Mouse (Mus musculus) limb, embryonic 12.5 days (tissue): ENCODE measurements around the gene 5031439G07Rik. TPM values are rescaled to one million over a fixed set of nuclear protein-coding genes. Genes with fewer than 3 reads are reported as not detected.

Experiments
- ATAC-seq: fragments of 200-750 bp; cut with Nextera tagmentation; 2 replicates; pipeline ENCODE4 v1.8.0; 2017; ENCODE audit warnings: low read depth, moderate TSS enrichment; ENCODE audit not compliant: insufficient number of reproducible peaks, insufficient read depth, low FRiP score, low TSS enrichment
- H3K27ac ChIP-seq: fragments of 300-500 bp; sonication (generic); 2 replicates; pipeline ENCODE4 v1.5.1; 2016; ENCODE audit warnings: mild to moderate bottlenecking, moderate library complexity
- H3K27me3 ChIP-seq: fragments of 300-500 bp; sonication (generic); 2 replicates; pipeline ENCODE4 v1.6.1; 2016; ENCODE audit warnings: mild to moderate bottlenecking, moderate library complexity
- H3K36me3 ChIP-seq: fragments of 300-500 bp; sonication (generic); 2 replicates; pipeline ENCODE4 v1.6.1; 2016; ENCODE audit warnings: mild to moderate bottlenecking, moderate library complexity
- H3K4me1 ChIP-seq: fragments of 300-500 bp; sonication (generic); replicated peaks from 2 replicates; pipeline ENCODE4 v1.6.1; 2016
- H3K4me2 ChIP-seq: fragments of 300-500 bp; sonication (generic); 2 replicates; pipeline ENCODE4 v1.6.1; 2016; ENCODE audit warnings: mild to moderate bottlenecking, moderate library complexity
- H3K4me3 ChIP-seq: fragments of 300-500 bp; sonication (generic); replicated peaks from 2 replicates; pipeline ENCODE4 v1.5.1; 2016; ENCODE audit warnings: mild to moderate bottlenecking
- H3K9ac ChIP-seq: fragments of 300-500 bp; sonication (generic); replicated peaks from 2 replicates; pipeline ENCODE4 v1.6.1; 2016; ENCODE audit warnings: mild to moderate bottlenecking, moderate library complexity
- H3K9me3 ChIP-seq: fragments of 300-500 bp; sonication (generic); 2 replicates; pipeline ENCODE4 v1.6.1; 2016; ENCODE audit warnings: mild to moderate bottlenecking, moderate library complexity
- WGBS: fragments of 180-500 bp; shearing (Covaris S2); methylation state at CpG from one replicate; pipeline ENCODE4 v1.1.7; 2016; 5-methylcytosine and 5-hydroxymethylcytosine counted together
- polyA plus RNA-seq: library from polyadenylated mRNA; unstranded; fragments of >200 nt; fragmentation: Nextera tagmentation; extraction: Ambion mirVana; gene quantifications from 2 replicates; pipeline ENCODE4 v1.2.1, GENCODE M21; 2016

Gene 5031439G07Rik
- polyA plus RNA-seq, 1 experiment from 2014 or later = 10.1 TPM

GRCm38 (mm10) chr15:85016951-85017664 lies 28.8 kb upstream of the 5031439G07Rik start, which contains the start of gene Upk3a:
Upk3a (plus strand) TSS chr15:85017141.
- 9% methylated on average over 21 of the region's 21 CpGs for WGBS
- Histone ChIP-seq H3K27me3 (peaks cover 35% of the 10 kb centered on the region), H3K36me3 (no peaks in the 10 kb centered on the region), H3K9ac (no peak within 1 kb of the TSS), H3K9me3 (no peaks in the 10 kb centered on the region), H3K27ac (no peak within 1 kb of the TSS), H3K4me1 (peaks cover 10% of the 10 kb centered on the region; the same call in 1 of the 2 replicates), H3K4me2 (peak within 1 kb of the TSS; percentile 17; the same call in 1 of the 2 replicates), H3K4me3 (no peak within 1 kb of the TSS)
- ATAC-seq = no peak

GRCm38 (mm10) chr15:85015771-85016170 lies 27.4 kb upstream of the 5031439G07Rik start:
- ATAC-seq = no peak
- 84% methylated on average over 11 of the region's 11 CpGs for WGBS

GRCm38 (mm10) chr15:85012662-85013054 lies 24.3 kb upstream of the 5031439G07Rik start:
- no peaks in the 10 kb centered on the region for H3K36me3 ChIP-seq
- no peak overlapping the region for H3K9ac ChIP-seq
- no peaks in the 10 kb centered on the region for H3K9me3 ChIP-seq
- no peak overlapping the region for H3K27ac ChIP-seq
- H3K4me1 ChIP-seq = peaks cover 14% of the 10 kb centered on the region; the same call in 1 of the 2 replicates
- H3K27me3 ChIP-seq = peaks cover 16% of the 10 kb centered on the region
- no peak overlapping the region for H3K4me2 ChIP-seq
- no peak for ATAC-seq
- 8% methylated on average over 2 of the region's 2 CpGs for WGBS
- H3K4me3 ChIP-seq = no peak overlapping the region

More at GRCm38 (mm10) chr15:85015771-85016170, 27.4 kb upstream of the 5031439G07Rik start:
- no peak overlapping the region for H3K4me3 ChIP-seq
- no peaks in the 10 kb centered on the region for H3K9me3 ChIP-seq
- no peak overlapping the region for H3K4me2 ChIP-seq
- peaks cover 26% of the 10 kb centered on the region for H3K27me3 ChIP-seq
- H3K36me3 ChIP-seq = no peaks in the 10 kb centered on the region
- peaks cover 14% of the 10 kb centered on the region; the same call in 1 of the 2 replicates for H3K4me1 ChIP-seq
- H3K9ac ChIP-seq = no peak overlapping the region
- H3K27ac ChIP-seq = no peak overlapping the region

- no peak overlapping the region for H3K9ac ChIP-seq
- peaks cover 14% of the 10 kb centered on the region; the same call in 1 of the 2 replicates for H3K4me1 ChIP-seq
- 32% methylated on average over 19 of the region's 19 CpGs for WGBS
- no peak overlapping the region; the same call in 1 of the 2 replicates for H3K4me2 ChIP-seq
- no peaks in the 10 kb centered on the region for H3K36me3 ChIP-seq
- H3K4me3 ChIP-seq = no peak overlapping the region
- ATAC-seq = no peak
- peaks cover 10% of the 10 kb centered on the region for H3K27me3 ChIP-seq
- H3K27ac ChIP-seq = no peak overlapping the region
- no peaks in the 10 kb centered on the region for H3K9me3 ChIP-seq
Observed at GRCm38 (mm10) chr15:85011895-85012661, 23.7 kb upstream of the 5031439G07Rik start.

- Histone ChIP-seq H3K27ac (no peak overlapping the region), H3K36me3 (no peaks in the 10 kb centered on the region), H3K4me1 (peaks cover 14% of the 10 kb centered on the region), H3K9me3 (no peaks in the 10 kb centered on the region), H3K9ac (no peak overlapping the region), H3K4me2 (no peak overlapping the region), H3K27me3 (no peaks in the 10 kb centered on the region), H3K4me3 (no peak overlapping the region)
- ATAC-seq = no peak
- WGBS = 79% methylated on average over 8 of the region's 8 CpGs
Observed at GRCm38 (mm10) chr15:85009666-85010065, 21.3 kb upstream of the 5031439G07Rik start.

GRCm38 (mm10) chr15:85000984-85001982 lies 12.9 kb upstream of the 5031439G07Rik start:
- 18% methylated on average over 29 of the region's 29 CpGs for WGBS

GRCm38 (mm10) chr15:84999911-85000310 lies 11.6 kb upstream of the 5031439G07Rik start:
- no peaks in the 10 kb centered on the region for H3K9me3 ChIP-seq
- H3K36me3 ChIP-seq = no peaks in the 10 kb centered on the region
- peaks cover 7% of the 10 kb centered on the region for H3K4me1 ChIP-seq
- ATAC-seq = no peak
- no peak overlapping the region for H3K9ac ChIP-seq
- peaks cover 13% of the 10 kb centered on the region for H3K27me3 ChIP-seq
- H3K27ac ChIP-seq = no peak overlapping the region
- H3K4me3 ChIP-seq = no peak overlapping the region
- 71% methylated on average over 7 of the region's 7 CpGs for WGBS
- no peak overlapping the region for H3K4me2 ChIP-seq

More at GRCm38 (mm10) chr15:85000984-85001982, 12.9 kb upstream of the 5031439G07Rik start:
- no peaks in the 10 kb centered on the region; the same call in 1 of the 2 replicates for H3K4me1 ChIP-seq
- no peak overlapping the region for H3K9ac ChIP-seq
- no peak overlapping the region for H3K27ac ChIP-seq
- ATAC-seq = no peak
- no peaks in the 10 kb centered on the region for H3K36me3 ChIP-seq
- H3K27me3 ChIP-seq = peaks cover 13% of the 10 kb centered on the region
- H3K4me3 ChIP-seq = no peak overlapping the region
- no peaks in the 10 kb centered on the region for H3K9me3 ChIP-seq
- no peak overlapping the region; the same call in 1 of the 2 replicates for H3K4me2 ChIP-seq

- Histone ChIP-seq H3K4me1 (peaks cover 12% of the 10 kb centered on the region; the same call in 1 of the 2 replicates), H3K27ac (no peak overlapping the region), H3K36me3 (no peaks in the 10 kb centered on the region), H3K9ac (no peak overlapping the region), H3K9me3 (no peaks in the 10 kb centered on the region), H3K4me3 (no peak overlapping the region), H3K27me3 (peaks cover 13% of the 10 kb centered on the region), H3K4me2 (no peak overlapping the region)
- no peak for ATAC-seq
- 65% methylated on average over 14 of the region's 14 CpGs for WGBS
Observed at GRCm38 (mm10) chr15:84997768-84998454, 9.6 kb upstream of the 5031439G07Rik start.

GRCm38 (mm10) chr15:84995967-84996366 lies 7.6 kb upstream of the 5031439G07Rik start:
- H3K4me1 ChIP-seq = peaks cover 12% of the 10 kb centered on the region; the same call in 1 of the 2 replicates
- no peak overlapping the region for H3K9ac ChIP-seq
- 0% methylated on average over 1 of the region's 1 CpGs for WGBS
- H3K27ac ChIP-seq = no peak overlapping the region
- no peak for ATAC-seq
- H3K9me3 ChIP-seq = no peaks in the 10 kb centered on the region
- H3K36me3 ChIP-seq = no peaks in the 10 kb centered on the region
- H3K27me3 ChIP-seq = peaks cover 6% of the 10 kb centered on the region; the same call in 1 of the 2 replicates
- H3K4me2 ChIP-seq = no peak overlapping the region
- no peak overlapping the region for H3K4me3 ChIP-seq

GRCm38 (mm10) chr15:84995041-84995440 lies 6.7 kb upstream of the 5031439G07Rik start:
- H3K4me3 ChIP-seq = no peak overlapping the region
- peaks cover 12% of the 10 kb centered on the region; the same call in 1 of the 2 replicates for H3K4me1 ChIP-seq
- WGBS = 33% methylated on average over 6 of the region's 6 CpGs
- no peak overlapping the region for H3K4me2 ChIP-seq
- no peaks in the 10 kb centered on the region for H3K36me3 ChIP-seq
- ATAC-seq = no peak
- no peaks in the 10 kb centered on the region for H3K9me3 ChIP-seq
- no peak overlapping the region for H3K27ac ChIP-seq
- peaks cover 6% of the 10 kb centered on the region; the same call in 1 of the 2 replicates for H3K27me3 ChIP-seq
- no peak overlapping the region for H3K9ac ChIP-seq
